Mouse (Mus musculus) right cerebral cortex, postnatal 4 days (tissue): Measurements from ENCODE around the gene Fbxl17.

Experiments used
- DNase-seq: peaks from one replicate; pipeline ENCODE4 v3.0.0-alpha.2; 2022

Gene Fbxl17

DNA sequence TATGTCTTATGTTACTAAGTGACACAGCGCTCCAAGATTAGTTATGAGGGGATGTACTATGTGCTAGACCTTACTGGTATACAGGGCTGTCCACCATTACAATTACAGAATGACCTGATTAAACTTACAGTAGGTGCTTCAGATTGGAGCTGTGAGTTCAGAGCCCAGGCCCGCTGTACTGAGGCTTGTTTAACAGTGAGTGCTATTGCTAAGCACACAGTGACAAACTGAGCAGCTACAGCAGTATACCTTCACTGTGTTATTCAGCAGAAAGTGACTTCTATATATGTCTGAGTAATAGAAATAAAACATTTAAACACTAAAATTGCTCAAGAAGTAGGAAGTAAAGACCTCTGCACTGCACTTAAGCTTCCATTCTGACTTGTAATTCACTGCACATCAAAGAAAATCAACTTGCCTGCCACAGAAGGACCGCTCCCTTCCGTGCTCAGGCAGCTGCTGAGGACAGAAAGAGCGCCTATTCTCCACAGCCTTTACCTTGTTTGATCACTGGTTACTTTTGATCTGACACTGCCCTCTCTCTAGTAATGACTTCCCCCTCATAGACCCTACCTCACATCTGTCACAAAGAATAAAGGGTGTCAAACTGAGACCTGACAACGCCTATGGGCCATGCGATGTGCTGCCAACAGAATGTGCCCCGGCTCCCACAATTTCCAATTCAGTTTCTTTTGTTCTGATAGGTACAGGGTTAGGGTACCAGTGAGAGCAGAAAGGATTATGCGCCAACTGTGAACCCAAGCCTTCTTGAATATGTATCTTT, 39.9 kb downstream of the Fbxl17 start:
- DNase-seq, result no peak

GRCm38 (mm10) chr17:63458052-63458451, 41.8 kb downstream of the Fbxl17 start:
- no peak for DNase-seq

DNA sequence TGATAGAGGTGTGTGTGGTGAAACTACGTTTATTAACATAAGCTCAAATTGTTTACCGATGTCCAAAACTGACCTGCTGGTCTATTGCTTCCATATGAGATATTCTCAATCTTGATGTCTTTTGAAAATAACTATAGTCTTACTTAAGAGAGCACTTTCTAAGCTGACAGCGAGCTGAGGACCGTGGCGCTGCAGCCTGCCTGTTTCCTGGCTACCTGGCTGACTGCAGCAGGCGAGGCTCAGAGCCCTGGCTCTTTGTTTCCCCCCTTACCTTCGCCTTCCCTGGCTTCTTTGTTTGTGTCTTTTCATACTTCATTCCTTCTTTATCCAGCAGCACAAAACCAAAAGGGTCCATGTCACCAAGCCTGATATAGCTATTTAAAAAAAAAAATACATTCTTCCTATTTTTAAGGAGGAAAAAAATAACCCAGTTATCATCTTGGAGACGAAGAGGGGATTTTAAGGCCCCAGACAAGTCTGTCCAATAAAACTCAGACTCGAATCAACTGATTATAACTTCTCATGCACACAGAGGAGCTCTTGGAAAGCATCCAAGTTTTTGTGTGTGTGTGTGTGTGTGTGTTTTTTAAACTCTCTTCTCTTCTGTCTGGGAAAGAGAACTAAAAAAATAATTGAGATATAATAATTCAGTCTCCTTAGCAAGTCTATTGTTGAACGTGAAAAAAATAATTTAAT, 48.4 kb downstream of the Fbxl17 start:
- DNase-seq, result no peak

- no peak for DNase-seq
Observed at GRCm38 (mm10) chr17:63447691-63448090, 52.1 kb downstream of the Fbxl17 start.

- no peak for DNase-seq
Observed at GRCm38 (mm10) chr17:63446971-63447679, 52.7 kb downstream of the Fbxl17 start.

DNA sequence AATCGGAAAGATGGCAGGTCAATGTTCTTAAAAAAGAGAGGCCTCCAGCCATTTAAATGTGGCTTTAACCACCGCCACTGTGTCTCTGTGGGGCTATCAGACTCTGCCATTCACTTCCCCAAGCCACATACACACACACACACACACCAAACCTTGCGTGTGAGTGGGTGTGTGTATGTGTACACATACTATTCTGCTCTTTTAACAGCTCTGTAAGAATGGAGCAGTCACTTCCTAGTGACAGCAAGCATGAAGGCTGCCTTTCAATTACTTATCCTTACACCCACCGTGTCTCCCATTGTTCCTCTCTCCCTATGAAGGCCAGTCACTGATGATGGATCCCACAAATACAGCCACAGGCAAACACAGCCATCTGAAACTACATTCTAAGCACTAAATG, 54.6 kb downstream of the Fbxl17 start:
- no peak for DNase-seq

DNA sequence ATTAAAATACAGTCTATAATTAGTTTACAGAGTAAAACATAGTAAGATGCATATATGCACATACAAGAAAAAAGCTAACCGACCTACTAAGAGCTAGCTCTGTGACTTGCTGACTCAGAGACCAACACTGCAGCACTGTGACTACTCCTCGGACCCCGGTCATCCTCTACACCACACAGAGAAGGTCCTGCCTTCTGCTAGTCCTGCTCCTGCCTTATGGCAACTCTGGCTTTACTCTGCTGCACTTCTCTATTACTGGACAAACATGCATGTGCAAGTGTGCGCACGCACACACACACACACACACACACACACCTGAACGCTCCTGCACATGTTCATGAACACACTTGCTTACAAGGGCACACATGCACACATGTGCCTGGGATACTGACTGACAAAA, 62.4 kb downstream of the Fbxl17 start:
- DNase-seq, result no peak

DNA sequence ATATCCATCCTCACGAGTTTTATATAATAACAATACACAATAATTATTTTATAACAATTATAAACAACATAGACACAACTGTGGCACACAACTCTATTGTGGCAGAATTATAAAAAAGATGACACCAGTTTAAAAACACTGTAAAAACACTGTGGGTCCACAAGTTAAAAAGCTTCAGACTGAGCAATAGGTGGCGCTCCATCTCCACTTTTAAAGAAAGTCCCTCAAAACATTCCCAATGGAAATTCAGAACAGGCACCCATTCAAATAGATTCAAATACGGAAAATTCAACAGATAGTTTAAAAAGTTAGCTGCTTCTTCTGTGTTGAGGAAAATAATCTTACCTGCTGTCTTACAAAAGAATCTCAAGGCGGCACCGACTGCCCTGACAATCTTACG, 65.7 kb downstream of the Fbxl17 start:
- DNase-seq, result peak; percentile 44

GRCm38 (mm10) chr17:63431650-63432049, 68.2 kb downstream of the Fbxl17 start:
- DNase-seq, result no peak

DNA sequence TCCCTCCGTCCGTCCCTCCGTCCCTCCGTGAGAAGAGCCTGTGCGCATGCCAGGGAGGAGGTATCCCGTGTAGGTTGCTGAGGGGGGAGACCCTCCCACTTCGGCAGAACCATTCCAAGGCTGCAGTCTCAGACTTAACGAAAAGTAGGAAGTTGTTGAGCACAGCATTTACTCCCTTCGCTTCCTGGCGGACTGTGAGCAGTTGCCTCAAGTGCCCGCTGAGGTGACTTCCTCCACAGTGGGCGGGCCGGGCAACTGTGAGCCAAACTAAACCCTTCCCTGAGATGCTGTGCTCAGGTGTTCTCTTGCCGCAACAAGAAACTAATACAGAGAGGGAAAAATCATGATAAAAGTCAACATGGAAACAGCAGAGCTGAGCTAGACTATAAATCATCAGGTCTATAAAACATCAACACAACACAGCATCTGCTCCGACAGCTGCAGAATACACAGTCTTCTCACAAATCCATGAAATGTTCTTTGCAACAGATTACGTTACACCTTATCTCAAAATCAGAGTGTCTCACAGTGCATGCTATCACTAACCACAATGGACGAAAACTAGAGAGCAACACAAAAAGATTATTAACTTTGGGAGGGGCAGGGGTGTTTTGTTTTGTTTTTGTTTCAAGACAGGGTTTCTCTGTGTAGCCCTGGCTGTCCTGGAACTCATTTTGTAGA, 69.3 kb downstream of the Fbxl17 start:
- DNase-seq, result no peak

DNA sequence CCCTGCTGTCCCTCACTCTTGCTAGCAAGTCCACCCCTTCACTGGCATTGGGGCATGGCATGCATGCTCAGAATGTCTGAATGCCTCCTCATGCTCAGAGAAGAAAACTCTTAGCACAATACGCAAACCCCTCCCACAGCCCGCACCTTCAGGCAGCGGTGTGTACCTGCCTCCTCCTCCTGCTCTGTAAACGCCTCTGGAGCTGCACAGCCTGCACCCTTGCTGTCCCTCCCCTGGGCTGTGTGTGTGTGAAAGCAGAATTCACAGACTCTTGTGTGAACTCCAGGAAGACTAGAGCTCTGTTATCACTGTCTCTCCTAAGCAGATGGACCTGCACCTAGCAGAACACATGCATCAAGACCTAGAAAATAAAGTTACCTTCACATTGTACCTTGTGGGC, 76.0 kb downstream of the Fbxl17 start:
- no peak for DNase-seq

- DNase-seq, result no peak
Observed at GRCm38 (mm10) chr17:63422685-63423084, 77.1 kb downstream of the Fbxl17 start.

DNA sequence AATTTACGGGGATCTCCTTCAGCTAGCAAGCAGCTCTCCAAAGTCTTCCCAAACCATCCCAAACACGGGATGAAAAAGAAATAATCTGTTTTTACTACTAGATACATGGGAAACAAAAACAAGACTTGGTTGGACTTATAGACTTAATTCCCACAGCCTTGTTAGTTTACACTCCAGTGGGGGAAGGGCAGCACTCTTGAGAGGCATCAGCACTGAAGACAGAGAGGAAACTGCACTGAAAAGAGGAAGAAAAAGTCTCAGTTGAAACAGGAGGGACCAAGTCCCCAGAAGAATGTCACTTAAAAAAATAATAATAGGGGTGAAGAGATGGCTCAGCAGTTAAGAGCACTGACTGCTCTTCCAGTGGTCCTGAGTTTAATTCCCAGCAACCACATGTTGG, 78.0 kb downstream of the Fbxl17 start:
- no peak for DNase-seq

GRCm38 (mm10) chr17:63419503-63419902, 80.3 kb downstream of the Fbxl17 start:
- DNase-seq, result no peak

GRCm38 (mm10) chr17:63413973-63414580, 85.7 kb downstream of the Fbxl17 start:
- DNase-seq, result no peak

GRCm38 (mm10) chr17:63411564-63411963, 88.3 kb downstream of the Fbxl17 start:
- no peak for DNase-seq

DNA sequence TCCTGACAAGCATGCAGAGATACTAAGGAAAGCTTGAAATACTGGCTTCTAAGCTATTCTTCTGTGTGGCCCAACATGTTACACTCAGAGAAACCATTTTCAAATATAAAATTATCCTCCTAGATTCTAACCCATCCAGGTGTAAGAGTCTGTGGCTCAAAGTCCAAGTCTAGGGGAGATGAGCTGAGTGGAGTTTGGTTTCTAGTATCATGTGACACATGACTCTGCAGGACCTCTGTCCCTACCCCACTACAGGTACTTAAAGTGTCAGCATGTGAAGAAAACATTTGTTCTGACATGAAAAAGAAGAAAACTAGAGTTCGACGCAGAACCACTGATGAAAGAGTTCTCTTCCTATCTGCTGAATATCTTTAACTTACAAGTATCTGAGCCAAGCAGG, 89.7 kb downstream of the Fbxl17 start:
- DNase-seq, result no peak

DNA sequence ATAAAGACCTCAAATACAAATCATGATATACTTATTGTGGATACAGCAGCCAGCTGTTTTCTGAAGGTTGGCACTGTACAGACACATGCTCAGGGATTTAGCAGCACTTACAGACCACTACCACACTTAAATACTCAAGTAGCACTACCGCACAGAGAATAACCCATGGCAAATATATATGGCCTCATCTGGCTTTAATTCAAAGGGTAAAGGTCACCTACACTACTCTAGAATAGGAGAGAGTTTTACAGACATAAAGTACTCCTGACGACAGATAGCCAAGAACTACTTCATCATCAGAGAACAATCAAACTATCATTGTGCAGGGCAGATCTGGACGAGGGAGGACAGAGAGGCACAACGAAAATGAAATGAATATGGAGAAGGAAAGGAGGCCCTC, 93.9 kb downstream of the Fbxl17 start:
- no peak for DNase-seq

DNA sequence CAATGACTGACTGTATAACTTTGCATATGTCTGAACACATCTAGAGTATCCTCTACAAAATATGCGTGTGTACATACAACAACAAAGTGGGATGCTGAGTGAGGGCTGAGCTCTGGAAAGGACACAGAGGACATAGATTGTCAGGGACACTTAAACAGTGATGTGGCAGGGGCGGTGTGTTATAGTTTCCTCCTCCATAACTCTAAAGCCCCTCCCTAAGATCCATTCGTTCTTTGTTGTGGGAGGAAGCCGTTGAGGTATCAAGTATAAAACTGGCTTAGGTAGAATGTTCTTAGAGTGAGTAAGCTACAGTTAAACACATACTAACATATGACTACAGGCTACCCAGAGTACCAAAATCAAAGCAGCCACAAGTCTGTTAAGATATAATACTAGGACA, 94.3 kb downstream of the Fbxl17 start:
- no peak for DNase-seq

GRCm38 (mm10) chr17:63404968-63405367, 94.8 kb downstream of the Fbxl17 start:
- DNase-seq, result no peak

GRCm38 (mm10) chr17:63403801-63404415, 95.9 kb downstream of the Fbxl17 start:
- DNase-seq, result no peak
